Mouse (Mus musculus): ENCODE measurements around the gene Cyp4x1. TPM values are rescaled to one million over a fixed set of nuclear protein-coding genes. Genes with fewer than 3 reads are reported as not detected.
"Not testable (repeated sequence)": the region's sequence is repeated elsewhere in the genome, so short reads cannot be mapped to it uniquely, and the experiment has no call there.

Gene Cyp4x1
- 0.25 and 0.34 TPM in 2 replicates for polyA plus RNA-seq (2015; fragmentation: Nextera tagmentation; extraction: Ambion mirVana)

GRCm38 (mm10) chr4:115133621-115134295 is at the start of gene Cyp4x1:
TSS of gene Cyp4x1 (minus strand) at chr4:115134281.
- Histone ChIP-seq H3K27me3 (replicated peaks) (peaks cover 23% of the 10 kb centered on the region), H3K4me2 (replicated peaks) (peak within 1 kb of the TSS; percentile 43), H3K9ac (no peak within 1 kb of the TSS), H3K9me3 (no peaks in the 10 kb centered on the region), H3K4me3 (replicated peaks) (peak within 1 kb of the TSS; percentile 16; the same call in 1 of the 2 replicates), H3K36me3 (no peaks in the 10 kb centered on the region), H3K27ac (no peak within 1 kb of the TSS), H3K4me1 (replicated peaks) (peaks cover 6% of the 10 kb centered on the region)
- peak; percentile 41; the same call in 1 of the 2 replicates for ATAC-seq
- WGBS, result 3% methylated on average over 29 of the region's 29 CpGs

- H3K36me3 ChIP-seq; H3K9me3 ChIP-seq; H3K27ac ChIP-seq; H3K4me2 ChIP-seq (replicated peaks); ATAC-seq; H3K9ac ChIP-seq; H3K4me3 ChIP-seq (replicated peaks); H3K27me3 ChIP-seq (replicated peaks); H3K4me1 ChIP-seq (replicated peaks): not testable (repeated sequence)
Observed at GRCm38 (mm10) chr4:115176201-115176600, 42.1 kb upstream of the Cyp4x1 start.

GRCm38 (mm10) chr4:115174694-115175353 is 40.7 kb upstream of the Cyp4x1 start:
- H3K4me2 ChIP-seq (replicated peaks), result no peak overlapping the region
- H3K4me1 ChIP-seq (replicated peaks), result no peaks in the 10 kb centered on the region
- peak; percentile 80 for ATAC-seq
- 54% methylated on average over 1 of the region's 1 CpGs for WGBS
- no peaks in the 10 kb centered on the region for H3K36me3 ChIP-seq
- H3K9me3 ChIP-seq, result no peaks in the 10 kb centered on the region
- H3K27me3 ChIP-seq (replicated peaks), result no peaks in the 10 kb centered on the region
- H3K27ac ChIP-seq, result no peak overlapping the region
- no peak overlapping the region for H3K4me3 ChIP-seq (replicated peaks)
- H3K9ac ChIP-seq, result no peak overlapping the region

GRCm38 (mm10) chr4:115158963-115159362 is 24.9 kb upstream of the Cyp4x1 start:
- not testable (repeated sequence) for H3K4me1 ChIP-seq (replicated peaks); H3K9ac ChIP-seq; H3K9me3 ChIP-seq; H3K27ac ChIP-seq; H3K4me2 ChIP-seq (replicated peaks); ATAC-seq; H3K27me3 ChIP-seq (replicated peaks); H3K4me3 ChIP-seq (replicated peaks); H3K36me3 ChIP-seq
- 77% methylated on average over 3 of the region's 3 CpGs for WGBS

GRCm38 (mm10) chr4:115154723-115155122 is 20.6 kb upstream of the Cyp4x1 start:
- Histone ChIP-seq H3K9ac (no peak overlapping the region), H3K27me3 (replicated peaks) (no peaks in the 10 kb centered on the region), H3K27ac (no peak overlapping the region), H3K4me2 (replicated peaks) (no peak overlapping the region), H3K9me3 (no peaks in the 10 kb centered on the region), H3K4me1 (replicated peaks) (no peaks in the 10 kb centered on the region), H3K36me3 (no peaks in the 10 kb centered on the region), H3K4me3 (replicated peaks) (no peak overlapping the region)
- no peak for ATAC-seq
- WGBS, result 88% methylated on average over 2 of the region's 2 CpGs

- Histone ChIP-seq H3K9me3 (no peaks in the 10 kb centered on the region), H3K4me3 (replicated peaks) (no peak overlapping the region), H3K27ac (no peak overlapping the region), H3K9ac (no peak overlapping the region), H3K36me3 (no peaks in the 10 kb centered on the region), H3K27me3 (replicated peaks) (peaks cover 23% of the 10 kb centered on the region), H3K4me1 (replicated peaks) (peaks cover 6% of the 10 kb centered on the region), H3K4me2 (replicated peaks) (no peak overlapping the region)
- WGBS, result 25% methylated on average over 7 of the region's 7 CpGs
- no peak for ATAC-seq
Observed at GRCm38 (mm10) chr4:115134296-115134630, 182 bp upstream of the Cyp4x1 start.

- Histone ChIP-seq H3K4me1 (replicated peaks) (peaks cover 6% of the 10 kb centered on the region), H3K4me3 (replicated peaks) (no peak overlapping the region), H3K27ac (no peak overlapping the region), H3K4me2 (replicated peaks) (no peak overlapping the region), H3K36me3 (no peaks in the 10 kb centered on the region), H3K9ac (no peak overlapping the region), H3K27me3 (replicated peaks) (peaks cover 21% of the 10 kb centered on the region), H3K9me3 (no peaks in the 10 kb centered on the region)
- no peak for ATAC-seq
- 14% methylated on average over 5 of the region's 5 CpGs for WGBS
Observed at GRCm38 (mm10) chr4:115133085-115133484, 996 bp downstream of the Cyp4x1 start.

GRCm38 (mm10) chr4:115124713-115125112 is 9.4 kb downstream of the Cyp4x1 start:
- Histone ChIP-seq H3K4me3 (replicated peaks) (no peak overlapping the region), H3K4me1 (replicated peaks) (no peaks in the 10 kb centered on the region)
- ATAC-seq, result no peak

GRCm38 (mm10) chr4:115123507-115123906 is 10.6 kb downstream of the Cyp4x1 start:
- Histone ChIP-seq H3K27me3 (replicated peaks) (no peaks in the 10 kb centered on the region), H3K4me2 (replicated peaks) (no peak overlapping the region), H3K27ac (no peak overlapping the region), H3K9me3 (no peaks in the 10 kb centered on the region), H3K4me1 (replicated peaks) (no peaks in the 10 kb centered on the region), H3K9ac (no peak overlapping the region), H3K4me3 (replicated peaks) (no peak overlapping the region), H3K36me3 (no peaks in the 10 kb centered on the region)
- 55% methylated on average over 2 of the region's 2 CpGs for WGBS
- ATAC-seq, result no peak

More at GRCm38 (mm10) chr4:115124713-115125112, 9.4 kb downstream of the Cyp4x1 start:
- Histone ChIP-seq H3K27ac (no peak overlapping the region), H3K27me3 (replicated peaks) (no peaks in the 10 kb centered on the region), H3K9ac (no peak overlapping the region), H3K36me3 (no peaks in the 10 kb centered on the region), H3K9me3 (no peaks in the 10 kb centered on the region), H3K4me2 (replicated peaks) (no peak overlapping the region)

GRCm38 (mm10) chr4:115121608-115122007 is 12.5 kb downstream of the Cyp4x1 start:
- no peak overlapping the region for H3K4me2 ChIP-seq (replicated peaks)
- no peaks in the 10 kb centered on the region for H3K9me3 ChIP-seq
- 62% methylated on average over 5 of the region's 5 CpGs for WGBS
- H3K27me3 ChIP-seq (replicated peaks), result no peaks in the 10 kb centered on the region
- no peaks in the 10 kb centered on the region for H3K36me3 ChIP-seq
- H3K27ac ChIP-seq, result no peak overlapping the region
- H3K4me1 ChIP-seq (replicated peaks), result no peaks in the 10 kb centered on the region
- no peak overlapping the region for H3K9ac ChIP-seq
- H3K4me3 ChIP-seq (replicated peaks), result no peak overlapping the region
- ATAC-seq, result peak; percentile 49

- Histone ChIP-seq H3K27ac (no peak overlapping the region), H3K4me3 (replicated peaks) (no peak overlapping the region), H3K4me1 (replicated peaks) (no peaks in the 10 kb centered on the region), H3K9me3 (no peaks in the 10 kb centered on the region), H3K9ac (no peak overlapping the region), H3K36me3 (no peaks in the 10 kb centered on the region), H3K27me3 (replicated peaks) (no peaks in the 10 kb centered on the region), H3K4me2 (replicated peaks) (no peak overlapping the region)
- no peak for ATAC-seq
- WGBS, result 77% methylated on average over 2 of the region's 2 CpGs
Observed at GRCm38 (mm10) chr4:115121162-115121561, 12.9 kb downstream of the Cyp4x1 start.

GRCm38 (mm10) chr4:115119642-115120041 is 14.4 kb downstream of the Cyp4x1 start:
- Histone ChIP-seq H3K27ac (no peak overlapping the region), H3K4me2 (replicated peaks) (no peak overlapping the region), H3K27me3 (replicated peaks) (no peaks in the 10 kb centered on the region), H3K36me3 (no peaks in the 10 kb centered on the region), H3K4me1 (replicated peaks) (no peaks in the 10 kb centered on the region), H3K4me3 (replicated peaks) (no peak overlapping the region), H3K9ac (no peak overlapping the region), H3K9me3 (no peaks in the 10 kb centered on the region)
- 80% methylated on average over 3 of the region's 3 CpGs for WGBS
- no peak for ATAC-seq

- H3K27ac ChIP-seq, result no peak overlapping the region
- H3K4me3 ChIP-seq (replicated peaks), result no peak overlapping the region
- H3K27me3 ChIP-seq (replicated peaks), result no peaks in the 10 kb centered on the region
- H3K36me3 ChIP-seq, result no peaks in the 10 kb centered on the region
- no peaks in the 10 kb centered on the region for H3K9me3 ChIP-seq
- no peak overlapping the region for H3K4me2 ChIP-seq (replicated peaks)
- no peak for ATAC-seq
- 25% methylated on average over 5 of the region's 5 CpGs for WGBS
- H3K9ac ChIP-seq, result no peak overlapping the region
- H3K4me1 ChIP-seq (replicated peaks), result no peaks in the 10 kb centered on the region
Observed at GRCm38 (mm10) chr4:115113266-115113665, 20.8 kb downstream of the Cyp4x1 start.
